Mouse (Mus musculus) liver, embryonic 14.5 days (tissue): ENCODE measurements around the gene Zdhhc17.

Experiments
- CTCF ChIP-seq: IDR thresholded peaks from 2 replicates; pipeline ENCODE4 v1.5.1; 2016; ENCODE audit warnings: antibody characterized with exemption, low read depth, control low read depth
- EP300 ChIP-seq: IDR thresholded peaks from 2 replicates; pipeline ENCODE4 v1.6.1; 2016; ENCODE audit warnings: antibody characterized with exemption, low read depth

DNA sequence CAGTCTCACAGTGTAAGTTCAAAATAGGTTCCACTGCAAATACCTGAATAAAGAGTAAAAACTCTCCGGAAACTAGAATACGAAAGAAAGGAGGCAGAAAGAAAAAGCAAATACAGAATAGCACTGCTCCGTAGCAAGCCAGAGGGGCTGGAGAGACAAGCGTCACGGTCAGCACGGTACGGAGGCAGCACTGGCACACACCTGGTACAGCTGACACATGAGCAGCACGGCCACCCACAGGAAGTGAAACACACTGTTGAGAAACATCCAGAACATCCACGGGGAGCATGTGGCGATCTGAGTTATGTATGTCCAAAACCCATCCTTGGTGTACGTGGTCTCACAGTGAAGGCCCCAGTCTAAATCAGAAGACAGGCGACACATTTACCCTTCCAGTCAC lies 64.0 kb downstream of the Zdhhc17 start:
- TF ChIP-seq CTCF (no peak), EP300 (no peak)
